Mouse (Mus musculus) left cerebral cortex, adult 8-10 months (tissue): Measurements from ENCODE around the gene C2cd6. TPM values are rescaled to one million over a fixed set of nuclear protein-coding genes. Genes with fewer than 3 reads are reported as not detected.

Experiments
- DNase-seq, 2 experiments: peaks; one replicate each; pipeline ENCODE4 v3.0.0; 2022; ENCODE audit warnings: low spot score in 2 of 2
- total RNA-seq, 4 experiments: library from RNA; stranded (reverse); gene quantifications; 2 replicates each; pipeline ENCODE4 v1.2.4; 2022

Gene C2cd6
- total RNA-seq = not detected

DNA sequence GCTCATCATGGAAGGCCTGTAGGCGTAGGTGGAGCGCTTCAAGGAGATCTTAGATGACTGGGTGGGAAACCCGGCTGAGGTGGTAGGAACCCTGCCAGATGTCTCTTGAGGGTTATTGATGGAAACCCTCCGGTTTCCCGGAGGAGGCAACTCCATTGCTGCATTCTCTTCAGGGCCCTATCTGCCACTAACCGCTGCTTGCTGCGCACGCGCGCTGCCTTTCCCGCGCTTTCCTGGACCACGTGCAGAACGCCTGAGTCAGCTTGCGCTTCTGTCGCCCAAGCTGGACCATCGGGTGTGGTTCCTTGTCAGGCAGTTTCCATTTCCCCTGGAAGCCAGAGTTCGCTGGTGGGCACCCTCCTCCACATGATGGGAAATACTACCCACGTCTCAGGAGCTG, at the start of gene C2cd6:
Gene C2cd6 (minus strand): TSS at position 196 of the 400 bp plus-strand sequence.
- no peak for DNase-seq

GRCm38 (mm10) chr1:59142809-59143208, 48.1 kb upstream of the C2cd6 start:
- DNase-seq = no peak

GRCm38 (mm10) chr1:59134419-59134818, 39.7 kb upstream of the C2cd6 start:
- no peak for DNase-seq

GRCm38 (mm10) chr1:59128879-59129278, 34.2 kb upstream of the C2cd6 start:
- DNase-seq = no peak

GRCm38 (mm10) chr1:59125558-59125957, 30.9 kb upstream of the C2cd6 start:
- DNase-seq = no peak

DNA sequence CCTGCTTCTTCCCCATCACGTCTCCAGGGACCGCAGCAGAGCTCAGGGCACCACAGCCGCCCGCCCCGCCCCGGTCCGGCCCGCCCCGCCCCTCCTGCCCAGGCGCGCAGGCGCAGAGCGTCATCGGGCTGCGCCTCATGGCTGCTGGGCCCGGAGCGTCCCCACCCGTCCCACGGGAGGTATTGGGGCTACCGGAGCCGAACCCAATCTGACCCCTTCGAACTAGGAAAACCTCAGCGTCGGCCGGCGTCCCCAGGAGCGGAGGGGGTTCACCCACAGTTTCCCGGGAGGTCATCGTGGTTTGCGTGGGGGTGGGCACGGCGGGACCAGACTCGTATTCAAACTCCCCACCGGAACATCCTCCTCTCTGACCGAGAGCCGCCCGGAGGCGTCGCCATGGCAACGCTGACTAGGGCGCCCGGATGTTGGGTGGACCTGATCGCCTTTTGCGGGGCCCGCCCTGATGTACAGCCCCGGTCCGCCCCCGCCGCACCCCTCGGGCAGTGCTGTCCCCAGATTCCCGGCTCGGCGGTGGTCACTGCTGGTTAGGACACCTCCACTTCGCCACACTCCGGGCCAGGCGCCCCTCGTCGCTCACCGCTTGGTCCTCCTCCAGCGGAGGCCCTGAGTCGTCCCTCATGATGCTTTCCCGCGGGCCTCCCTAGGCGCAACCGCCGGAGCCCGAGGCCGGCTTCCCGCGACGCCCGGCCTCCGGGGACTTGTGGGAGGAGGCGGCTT, 25.2 kb upstream of the C2cd6 start, which contains the start of gene Tmem237:
Gene Tmem237 (minus strand): TSS at position 689 of the 738 bp plus-strand sequence.
- DNase-seq = peak; percentile 89 to 93

DNA sequence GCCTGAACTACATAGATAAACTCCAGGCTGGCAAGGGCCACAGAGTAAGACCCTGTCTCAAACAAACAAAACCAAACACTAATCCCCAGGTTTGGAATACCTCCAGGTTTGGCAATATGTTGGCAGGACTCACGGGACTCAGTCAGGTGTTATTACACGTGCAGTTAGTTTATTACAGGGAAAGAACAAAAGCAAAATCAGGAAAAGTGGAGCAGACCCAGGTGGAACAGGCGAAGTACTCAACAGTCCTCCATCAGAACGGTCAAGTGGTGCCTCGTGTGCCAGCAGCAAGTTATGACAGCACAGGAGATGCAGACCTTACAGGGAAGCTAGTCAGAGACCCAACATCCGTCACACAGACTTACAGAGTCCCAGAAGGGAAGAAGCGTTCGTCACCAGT, 15.8 kb upstream of the C2cd6 start:
- DNase-seq = no peak

DNA sequence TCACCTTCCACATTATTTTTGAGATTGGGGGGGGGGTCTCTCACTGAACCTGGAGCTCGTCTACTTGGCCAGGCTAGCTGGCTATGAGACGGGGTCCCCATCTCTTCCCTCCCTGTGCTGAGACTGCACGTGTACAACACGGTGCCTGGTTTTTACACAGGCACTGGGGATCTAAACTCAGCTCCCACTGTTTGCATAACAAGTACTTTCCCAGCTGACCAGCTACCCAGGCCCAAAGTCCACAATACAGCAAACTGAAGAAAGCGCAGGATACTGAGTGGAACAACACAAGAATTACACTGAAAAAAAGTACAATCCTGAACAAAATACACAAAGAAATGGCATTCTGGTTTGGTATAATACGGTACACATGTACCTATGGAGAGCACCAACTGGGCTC, 7.4 kb upstream of the C2cd6 start:
- no peak for DNase-seq

GRCm38 (mm10) chr1:59101020-59101419, 6.3 kb upstream of the C2cd6 start:
- DNase-seq = no peak

DNA sequence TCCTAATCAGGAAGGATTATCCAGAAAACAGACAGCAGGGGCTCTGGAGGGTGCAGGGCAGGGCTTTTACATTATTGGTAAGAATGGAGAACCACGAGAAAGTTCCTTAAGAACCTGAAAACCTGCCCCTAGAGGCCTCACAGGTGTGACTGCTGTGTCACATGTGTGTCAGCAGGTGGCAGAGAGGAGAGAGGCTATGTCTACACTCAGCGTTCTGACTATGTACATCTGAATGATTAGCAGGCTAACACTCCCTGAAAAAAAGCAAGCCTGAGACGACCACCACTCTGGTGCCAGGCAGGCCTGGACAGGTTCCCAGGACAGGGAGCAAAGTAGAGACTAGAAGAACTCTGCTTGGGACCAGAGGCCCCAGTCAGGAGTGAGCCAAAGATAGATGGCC, 23.8 kb downstream of the C2cd6 start:
- no peak for DNase-seq

DNA sequence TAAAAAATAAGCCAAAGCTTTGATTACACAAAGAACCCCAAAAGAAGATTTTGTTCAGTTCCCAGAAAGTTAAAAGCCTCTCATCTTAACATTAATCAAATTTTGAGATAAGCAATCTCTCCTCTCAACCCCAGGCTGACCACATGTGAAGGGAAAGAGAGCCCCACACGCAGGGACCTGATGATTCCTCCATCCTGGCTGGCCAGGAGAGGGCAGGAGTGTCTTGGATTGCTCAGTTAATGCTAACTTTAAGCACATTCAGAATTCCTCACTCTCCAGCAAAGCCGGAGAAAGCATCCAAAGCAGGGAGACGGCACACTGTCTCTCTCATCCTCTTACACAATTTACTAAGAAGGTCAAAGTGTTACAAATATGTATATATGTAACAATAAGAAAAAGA, 26.7 kb downstream of the C2cd6 start:
- DNase-seq = no peak

DNA sequence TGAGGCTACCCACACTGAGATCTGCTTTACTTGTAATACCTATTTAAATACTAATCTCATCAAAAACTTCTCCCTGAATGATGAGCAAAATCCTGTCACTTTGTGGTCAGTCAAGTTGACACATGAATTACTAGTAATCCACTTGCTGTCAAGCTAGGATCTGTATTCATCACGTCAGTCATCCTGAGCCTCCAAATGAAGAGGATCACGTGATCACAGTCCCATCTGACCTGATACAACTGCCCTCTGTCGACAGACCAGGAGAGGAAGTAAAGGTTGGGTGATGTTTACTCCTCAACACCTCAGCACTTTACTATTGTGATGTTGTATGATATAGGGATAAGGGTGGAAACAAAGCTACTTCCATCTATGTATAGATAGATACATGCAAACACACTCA, 31.0 kb downstream of the C2cd6 start:
- no peak for DNase-seq

DNA sequence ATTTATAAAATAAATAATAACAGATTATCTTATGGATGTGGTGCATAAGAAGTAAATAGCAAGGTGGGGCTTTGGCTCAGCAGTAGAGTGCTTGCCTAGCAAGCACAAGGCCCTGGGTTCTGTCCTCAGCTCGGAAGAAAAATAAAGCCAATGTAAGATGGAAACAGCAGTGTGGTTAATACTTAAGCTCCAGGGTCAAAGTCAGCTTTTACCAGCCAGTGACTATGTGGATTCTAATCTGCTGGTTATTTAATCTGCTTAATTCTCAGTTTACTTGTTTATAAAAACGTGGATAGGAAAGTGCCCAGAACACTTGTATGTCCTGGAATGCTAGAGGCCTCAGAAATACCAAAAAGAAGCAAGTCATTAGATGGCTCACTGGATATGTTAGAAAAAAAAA, 37.7 kb downstream of the C2cd6 start:
- no peak for DNase-seq

GRCm38 (mm10) chr1:59051306-59051705, 43.4 kb downstream of the C2cd6 start:
- DNase-seq = no peak

GRCm38 (mm10) chr1:59037723-59038122, 57.0 kb downstream of the C2cd6 start:
- DNase-seq = no peak

DNA sequence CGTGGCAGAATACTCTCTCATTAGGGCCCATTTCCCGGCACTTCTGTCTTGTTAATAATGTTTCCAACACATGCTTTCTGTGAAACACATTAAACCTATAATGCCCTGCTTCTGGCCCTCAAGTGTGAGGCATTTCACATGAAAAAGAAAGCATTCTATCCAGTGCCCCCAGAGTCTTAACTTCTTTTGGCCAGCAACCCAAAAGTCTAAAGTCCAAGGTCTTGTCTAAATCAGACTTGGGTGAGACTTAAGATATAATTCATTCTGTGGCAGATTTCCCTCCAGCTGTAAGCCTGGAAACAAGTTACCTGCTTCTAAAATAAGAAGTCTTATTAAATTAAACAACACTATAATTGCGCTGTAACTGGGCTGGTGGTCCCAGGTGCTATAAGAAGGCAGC, 73.1 kb downstream of the C2cd6 start:
- no peak for DNase-seq

DNA sequence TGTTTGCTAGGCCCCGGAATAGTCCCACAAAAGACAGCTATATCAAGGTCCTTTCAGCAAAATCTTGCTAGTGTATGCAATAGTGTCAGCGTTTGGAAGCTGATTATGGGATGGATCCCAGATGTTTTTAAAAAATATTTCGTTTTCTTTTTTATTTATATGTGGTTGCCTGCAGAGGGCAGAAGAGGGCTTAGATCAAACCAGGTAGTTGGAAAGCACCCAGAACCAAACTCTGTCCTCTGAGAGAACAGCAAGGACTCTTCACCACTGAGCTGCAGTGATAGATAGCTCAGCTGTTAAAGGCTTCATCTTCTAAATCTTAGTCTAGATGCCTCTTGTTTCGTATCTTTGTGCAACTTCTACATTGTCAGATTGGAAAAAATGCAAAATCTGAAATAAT, 85.5 kb downstream of the C2cd6 start:
- DNase-seq = no peak

Other genes starting within 250 kb of the C2cd6 start
- gene Trak2, start 121.5 kb downstream of the C2cd6 start, total RNA-seq = 100 to 1,000 TPM; 114 to 140 (median 123) TPM
- 10 to 100 TPM; 38.5 to 52.3 (median 47.0) TPM for gene Stradb, start 121.4 kb downstream of the C2cd6 start, total RNA-seq
- gene Tmem237, start 25.5 kb upstream of the C2cd6 start, total RNA-seq = 10 to 100 TPM; 27.3 to 35.2 (median 30.9) TPM
- gene Mpp4, start 68.5 kb upstream of the C2cd6 start, total RNA-seq = 1 to 10 TPM in 3 of 4 experiments, under 1 TPM in 1; 0.78 to 1.7 (median 1.6) TPM
- 10 to 100 TPM; 30.2 to 36.6 (median 31.0) TPM for gene Als2, start 142.3 kb upstream of the C2cd6 start, total RNA-seq
- gene Cdk15, start 162.0 kb upstream of the C2cd6 start, total RNA-seq = 1 to 10 TPM in 1 of 4 experiments, under 1 TPM in 3; 0.30 to 1.3 (median 0.66) TPM